Mouse (Mus musculus): ENCODE measurements around the gene Gm28305. TPM values are rescaled to one million over a fixed set of nuclear protein-coding genes. Genes with fewer than 3 reads are reported as not detected.

Gm28305 gene
- polyA plus RNA-seq, 1 experiment from 2014 or later: not detected

DNA sequence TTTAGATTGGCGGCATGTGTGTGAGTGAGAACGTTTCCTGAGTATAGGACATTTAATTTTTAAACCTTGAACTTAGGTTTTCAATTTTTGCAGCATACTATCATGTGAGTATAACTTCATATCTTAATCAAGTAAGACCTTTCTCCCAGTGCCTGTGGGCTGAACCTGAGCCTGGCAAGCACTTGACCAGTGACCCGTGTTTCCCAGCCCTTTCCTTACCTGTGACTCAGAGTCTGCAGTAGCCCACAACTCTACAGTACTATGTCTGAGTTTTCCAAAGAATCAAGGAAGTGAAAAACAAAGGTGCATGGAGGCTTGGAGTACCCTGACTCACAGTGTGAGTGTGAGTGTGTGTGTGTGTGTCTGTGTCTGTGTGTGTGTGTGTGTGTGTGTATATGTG lies 39.6 kb downstream of the Gm28305 start:
- 77% methylated on average over 3 of the region's 3 CpGs for WGBS
- ATAC-seq (ENCODE audit: low FRiP score, low TSS enrichment): no peak
- no peaks in the 10 kb centered on the region for H3K27me3 ChIP-seq (ENCODE audit: control insufficient read depth, insufficient read depth, low read length)
- H3K9me3 ChIP-seq (ENCODE audit: control insufficient read depth, low read length): no peaks in the 10 kb centered on the region
- H3K4me2 ChIP-seq (replicated peaks; ENCODE audit: low read depth, low read length): no peak overlapping the region
- no peak overlapping the region for H3K27ac ChIP-seq (ENCODE audit: low read depth, low read length)
- no peaks in the 10 kb centered on the region; the same call in 1 of the 2 replicates for H3K36me3 ChIP-seq (ENCODE audit: control insufficient read depth, insufficient read depth, low read length)
- H3K9ac ChIP-seq (ENCODE audit: low read depth, low read length): no peak overlapping the region
- no peak overlapping the region for H3K4me3 ChIP-seq (ENCODE audit: low read length)
- H3K4me1 ChIP-seq (ENCODE audit: control insufficient read depth, insufficient read depth, low read length): no peaks in the 10 kb centered on the region

DNA sequence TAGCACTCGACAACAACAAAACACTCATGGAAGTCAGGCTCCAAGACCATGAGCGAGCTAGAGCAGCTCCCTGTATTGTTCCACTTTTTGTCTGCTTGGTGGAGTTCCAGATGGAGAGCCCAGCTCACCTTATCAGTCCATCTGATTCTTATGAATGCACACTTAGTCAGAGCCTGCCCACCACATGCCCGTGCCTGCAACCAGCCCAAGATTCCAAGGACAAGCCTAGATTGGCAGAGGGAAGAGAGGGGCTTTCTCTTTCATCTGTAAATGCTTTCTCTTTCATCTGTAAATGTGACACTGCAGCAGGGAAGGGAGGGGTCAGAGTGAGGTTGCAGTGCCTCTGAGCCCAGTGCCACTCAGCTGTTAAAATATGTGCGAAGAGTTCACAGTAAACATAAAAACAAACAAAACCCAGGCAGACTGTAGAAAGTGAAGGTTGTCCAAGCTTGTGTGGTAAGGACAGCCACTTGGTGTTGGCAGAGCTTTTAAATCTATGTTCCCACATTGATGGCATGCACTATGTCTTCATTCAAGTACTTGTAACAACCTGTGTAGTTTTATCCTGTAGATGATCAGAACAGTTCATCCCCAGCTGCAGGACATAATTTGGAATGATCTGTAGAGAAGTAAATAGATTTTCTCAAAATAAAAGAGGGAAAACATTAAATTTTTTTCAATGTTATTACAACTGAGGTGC lies 45.4 kb downstream of the Gm28305 start:
- Histone ChIP-seq H3K4me1 (ENCODE audit: control insufficient read depth, insufficient read depth, low read length) (no peaks in the 10 kb centered on the region), H3K4me3 (ENCODE audit: low read length) (no peak overlapping the region), H3K9ac (ENCODE audit: low read depth, low read length) (no peak overlapping the region), H3K9me3 (ENCODE audit: control insufficient read depth, low read length) (no peaks in the 10 kb centered on the region), H3K36me3 (ENCODE audit: control insufficient read depth, insufficient read depth, low read length) (no peaks in the 10 kb centered on the region; the same call in 1 of the 2 replicates), H3K27me3 (ENCODE audit: control insufficient read depth, insufficient read depth, low read length) (no peaks in the 10 kb centered on the region), H3K27ac (ENCODE audit: low read depth, low read length) (no peak overlapping the region), H3K4me2 (replicated peaks; ENCODE audit: low read depth, low read length) (no peak overlapping the region)
- ATAC-seq (ENCODE audit: low FRiP score, low TSS enrichment): no peak
- WGBS: 60% methylated on average over 4 of the region's 4 CpGs

DNA sequence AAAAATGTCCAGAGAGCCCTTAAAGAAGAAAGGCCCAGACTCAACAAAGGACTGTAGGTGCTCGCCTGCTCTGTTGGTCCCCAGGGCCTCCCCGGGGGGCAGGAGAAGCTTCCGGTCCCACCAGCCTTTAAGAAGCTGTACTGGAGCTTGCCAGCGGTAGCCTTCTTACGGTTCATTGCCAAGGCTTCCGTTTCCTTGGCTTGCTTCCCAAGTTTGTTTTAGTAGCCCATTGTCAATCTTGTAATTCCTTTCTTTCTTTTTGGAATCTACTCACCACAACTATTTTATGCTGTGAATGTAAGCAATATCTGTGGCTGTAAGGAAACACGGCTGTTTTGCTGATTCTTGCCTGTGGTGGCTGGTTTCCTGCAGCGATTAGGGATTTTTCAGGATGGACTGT lies 48.1 kb downstream of the Gm28305 start:
- H3K27me3 ChIP-seq (ENCODE audit: control insufficient read depth, insufficient read depth, low read length): no peaks in the 10 kb centered on the region
- no peaks in the 10 kb centered on the region for H3K9me3 ChIP-seq (ENCODE audit: control insufficient read depth, low read length)
- H3K4me2 ChIP-seq (replicated peaks; ENCODE audit: low read depth, low read length): no peak overlapping the region
- no peak for ATAC-seq (ENCODE audit: low FRiP score, low TSS enrichment)
- H3K36me3 ChIP-seq (ENCODE audit: control insufficient read depth, insufficient read depth, low read length): no peaks in the 10 kb centered on the region
- 68% methylated on average over 8 of the region's 8 CpGs for WGBS
- no peaks in the 10 kb centered on the region for H3K4me1 ChIP-seq (ENCODE audit: control insufficient read depth, insufficient read depth, low read length)
- H3K27ac ChIP-seq (ENCODE audit: low read depth, low read length): no peak overlapping the region
- no peak overlapping the region for H3K4me3 ChIP-seq (ENCODE audit: low read length)
- no peak overlapping the region for H3K9ac ChIP-seq (ENCODE audit: low read depth, low read length)

DNA sequence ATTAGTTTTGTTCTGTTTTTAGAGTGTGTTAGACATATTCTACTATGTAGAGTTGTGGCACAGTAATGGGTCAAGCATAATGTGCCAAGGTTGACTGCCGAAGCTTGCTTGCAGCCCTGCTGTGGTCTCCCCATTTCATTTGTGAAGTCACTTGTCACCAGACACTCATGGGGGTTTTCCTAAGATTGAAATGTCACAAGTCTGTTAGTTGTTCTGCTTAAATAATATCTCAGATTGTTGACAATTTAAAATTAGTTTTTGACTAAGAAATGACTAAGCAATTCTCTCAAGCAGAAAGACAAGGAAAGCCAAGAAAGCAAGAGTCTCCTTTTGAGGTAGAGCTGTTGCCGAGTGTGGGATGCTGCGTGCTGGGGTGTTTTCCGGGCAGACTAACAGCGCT lies 52.5 kb downstream of the Gm28305 start:
- H3K4me3 ChIP-seq (ENCODE audit: low read length): no peak overlapping the region
- no peak overlapping the region for H3K4me2 ChIP-seq (replicated peaks; ENCODE audit: low read depth, low read length)
- H3K9me3 ChIP-seq (ENCODE audit: control insufficient read depth, low read length): no peaks in the 10 kb centered on the region
- no peaks in the 10 kb centered on the region for H3K36me3 ChIP-seq (ENCODE audit: control insufficient read depth, insufficient read depth, low read length)
- WGBS: 94% methylated on average over 5 of the region's 5 CpGs
- no peaks in the 10 kb centered on the region for H3K4me1 ChIP-seq (ENCODE audit: control insufficient read depth, insufficient read depth, low read length)
- no peak for ATAC-seq (ENCODE audit: low FRiP score, low TSS enrichment)
- no peaks in the 10 kb centered on the region for H3K27me3 ChIP-seq (ENCODE audit: control insufficient read depth, insufficient read depth, low read length)
- no peak overlapping the region for H3K27ac ChIP-seq (ENCODE audit: low read depth, low read length)
- no peak overlapping the region for H3K9ac ChIP-seq (ENCODE audit: low read depth, low read length)

DNA sequence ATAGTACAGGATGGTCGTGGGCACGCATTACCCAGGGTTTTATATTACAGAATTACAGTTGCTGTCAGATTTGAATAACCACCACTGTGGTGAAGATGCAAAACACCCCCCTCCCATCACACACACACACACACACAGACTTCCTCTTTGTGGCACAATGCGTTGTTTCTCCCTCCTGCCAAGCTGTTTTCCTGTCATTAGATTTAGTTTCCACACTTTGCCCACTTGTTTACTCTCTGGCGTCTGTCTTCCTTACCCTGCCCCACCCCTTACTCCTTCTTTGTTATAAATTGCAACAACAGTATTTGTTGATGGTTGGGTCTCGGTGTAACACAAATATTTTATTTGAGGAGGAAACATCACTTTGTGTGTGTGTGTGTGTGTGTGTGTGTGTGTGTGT lies 57.8 kb downstream of the Gm28305 start:
- H3K27me3 ChIP-seq (ENCODE audit: control insufficient read depth, insufficient read depth, low read length): no peaks in the 10 kb centered on the region
- H3K4me2 ChIP-seq (replicated peaks; ENCODE audit: low read depth, low read length): no peak overlapping the region
- H3K27ac ChIP-seq (ENCODE audit: low read depth, low read length): no peak overlapping the region
- H3K4me1 ChIP-seq (ENCODE audit: control insufficient read depth, insufficient read depth, low read length): peaks cover 3% of the 10 kb centered on the region; the same call in 1 of the 2 replicates
- no peak overlapping the region for H3K9ac ChIP-seq (ENCODE audit: low read depth, low read length)
- no peak for ATAC-seq (ENCODE audit: low FRiP score, low TSS enrichment)
- H3K9me3 ChIP-seq (ENCODE audit: control insufficient read depth, low read length): no peaks in the 10 kb centered on the region
- H3K36me3 ChIP-seq (ENCODE audit: control insufficient read depth, insufficient read depth, low read length): no peaks in the 10 kb centered on the region
- 64% methylated on average over 5 of the region's 5 CpGs for WGBS
- H3K4me3 ChIP-seq (ENCODE audit: low read length): no peak overlapping the region

DNA sequence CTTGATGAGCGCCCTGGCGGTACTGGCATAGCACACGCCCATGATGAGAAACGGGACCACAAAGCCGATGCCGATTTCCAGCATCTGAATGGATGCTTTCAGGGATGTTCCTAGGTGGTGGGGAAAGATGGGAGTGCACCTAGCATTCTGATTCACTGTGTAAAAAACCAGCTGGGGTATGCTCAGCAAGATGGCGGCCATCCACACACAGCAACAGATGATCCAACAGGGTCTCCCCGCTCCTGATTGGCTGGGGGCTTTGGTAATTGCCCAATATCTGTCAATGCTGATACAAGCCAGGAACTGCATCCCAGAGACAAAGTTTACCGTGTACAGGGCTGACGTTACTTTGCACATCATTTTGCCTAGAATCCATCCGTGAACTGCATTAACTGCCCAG lies 58.6 kb downstream of the Gm28305 start:
- Histone ChIP-seq H3K9ac (ENCODE audit: low read depth, low read length) (no peak overlapping the region), H3K4me3 (ENCODE audit: low read length) (no peak overlapping the region), H3K27me3 (ENCODE audit: control insufficient read depth, insufficient read depth, low read length) (no peaks in the 10 kb centered on the region), H3K9me3 (ENCODE audit: control insufficient read depth, low read length) (no peaks in the 10 kb centered on the region), H3K27ac (ENCODE audit: low read depth, low read length) (no peak overlapping the region), H3K4me1 (ENCODE audit: control insufficient read depth, insufficient read depth, low read length) (peaks cover 3% of the 10 kb centered on the region; the same call in 1 of the 2 replicates), H3K36me3 (ENCODE audit: control insufficient read depth, insufficient read depth, low read length) (no peaks in the 10 kb centered on the region), H3K4me2 (replicated peaks; ENCODE audit: low read depth, low read length) (no peak overlapping the region)
- ATAC-seq (ENCODE audit: low FRiP score, low TSS enrichment): no peak
- 95% methylated on average over 11 of the region's 11 CpGs for WGBS

DNA sequence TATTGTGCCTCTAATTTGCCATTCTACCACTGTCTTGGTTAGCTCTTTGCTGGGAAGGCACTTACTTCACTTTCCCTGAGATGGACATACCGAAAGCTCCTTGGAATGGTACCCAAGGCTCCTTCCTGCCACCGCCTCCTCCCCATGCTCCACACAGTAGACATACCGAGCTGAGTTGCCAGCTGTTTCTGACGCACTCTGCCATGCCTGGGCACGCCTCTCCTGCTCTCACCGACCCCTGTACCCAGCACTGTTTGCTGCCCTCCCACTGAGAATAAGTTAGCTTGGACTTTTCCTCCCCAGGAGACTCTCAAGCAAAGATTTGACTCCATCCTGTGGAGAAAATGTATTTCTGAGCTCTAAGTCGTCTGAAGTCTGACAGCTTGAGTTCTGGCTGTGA lies 60.4 kb downstream of the Gm28305 start:
- H3K4me1 ChIP-seq (ENCODE audit: control insufficient read depth, insufficient read depth, low read length): peaks cover 3% of the 10 kb centered on the region; the same call in 1 of the 2 replicates
- no peak overlapping the region for H3K9ac ChIP-seq (ENCODE audit: low read depth, low read length)
- no peak for ATAC-seq (ENCODE audit: low FRiP score, low TSS enrichment)
- H3K27ac ChIP-seq (ENCODE audit: low read depth, low read length): no peak overlapping the region
- no peaks in the 10 kb centered on the region for H3K9me3 ChIP-seq (ENCODE audit: control insufficient read depth, low read length)
- WGBS: 53% methylated on average over 7 of the region's 7 CpGs
- H3K4me3 ChIP-seq (ENCODE audit: low read length): no peak overlapping the region
- no peak overlapping the region for H3K4me2 ChIP-seq (replicated peaks; ENCODE audit: low read depth, low read length)
- H3K27me3 ChIP-seq (ENCODE audit: control insufficient read depth, insufficient read depth, low read length): no peaks in the 10 kb centered on the region
- no peaks in the 10 kb centered on the region for H3K36me3 ChIP-seq (ENCODE audit: control insufficient read depth, insufficient read depth, low read length)

DNA sequence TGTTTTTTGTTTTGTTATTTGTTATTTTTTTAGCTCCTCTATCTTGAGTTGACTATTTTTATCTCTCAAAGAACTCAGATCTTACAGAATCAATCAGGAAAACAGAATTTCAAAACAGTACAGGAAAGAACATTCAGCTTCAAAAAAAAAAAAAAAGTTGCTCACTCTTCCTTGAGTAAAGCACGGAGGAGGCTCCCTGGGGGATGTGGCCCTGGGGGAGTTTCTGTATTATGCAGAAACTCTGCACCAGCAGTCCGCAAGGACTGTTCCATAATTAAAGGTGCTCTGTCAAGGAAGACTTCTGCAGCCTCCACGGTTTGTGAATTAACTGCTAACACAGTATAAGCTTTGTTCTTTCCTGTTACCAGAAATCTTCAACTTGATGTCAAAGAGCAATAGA lies 61.0 kb downstream of the Gm28305 start:
- H3K4me1 ChIP-seq (ENCODE audit: control insufficient read depth, insufficient read depth, low read length): peaks cover 3% of the 10 kb centered on the region; the same call in 1 of the 2 replicates
- H3K9ac ChIP-seq (ENCODE audit: low read depth, low read length): no peak overlapping the region
- H3K36me3 ChIP-seq (ENCODE audit: control insufficient read depth, insufficient read depth, low read length): no peaks in the 10 kb centered on the region
- 0 out of 2 replicates have a peak, but pooled peaks have one; percentile 63 for ATAC-seq (ENCODE audit: low FRiP score, low TSS enrichment)
- H3K27ac ChIP-seq (ENCODE audit: low read depth, low read length): no peak overlapping the region
- 17% methylated on average over 3 of the region's 3 CpGs for whole genome bisulfite sequencing
- H3K4me2 ChIP-seq (replicated peaks; ENCODE audit: low read depth, low read length): no peak overlapping the region
- no peaks in the 10 kb centered on the region for H3K27me3 ChIP-seq (ENCODE audit: control insufficient read depth, insufficient read depth, low read length)
- H3K9me3 ChIP-seq (ENCODE audit: control insufficient read depth, low read length): no peaks in the 10 kb centered on the region
- H3K4me3 ChIP-seq (ENCODE audit: low read length): no peak overlapping the region

DNA sequence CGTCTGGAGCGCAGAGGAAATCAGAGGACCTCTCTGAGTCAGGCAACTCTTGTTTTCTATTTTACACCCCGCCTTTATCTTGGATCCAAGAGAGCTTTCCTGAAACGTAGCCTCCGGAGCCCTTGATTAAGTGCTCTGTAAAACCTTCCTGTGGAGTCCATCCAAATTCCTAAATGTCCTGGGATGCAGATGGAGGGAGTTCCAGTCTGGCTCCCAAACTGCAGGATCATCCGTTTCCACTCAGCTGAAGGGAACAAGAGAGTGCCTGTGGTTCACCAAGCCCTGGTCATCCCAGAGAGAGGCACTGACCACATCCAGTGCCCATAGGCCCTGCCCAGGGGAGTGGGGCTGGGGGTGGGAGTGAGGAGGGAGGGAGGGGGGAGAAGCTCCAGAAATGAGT lies 61.8 kb downstream of the Gm28305 start:
- no peaks in the 10 kb centered on the region for H3K36me3 ChIP-seq (ENCODE audit: control insufficient read depth, insufficient read depth, low read length)
- no peaks in the 10 kb centered on the region for H3K27me3 ChIP-seq (ENCODE audit: control insufficient read depth, insufficient read depth, low read length)
- no peak overlapping the region for H3K9ac ChIP-seq (ENCODE audit: low read depth, low read length)
- no peak overlapping the region for H3K4me3 ChIP-seq (ENCODE audit: low read length)
- peaks cover 3% of the 10 kb centered on the region; the same call in 1 of the 2 replicates for H3K4me1 ChIP-seq (ENCODE audit: control insufficient read depth, insufficient read depth, low read length)
- H3K4me2 ChIP-seq (replicated peaks; ENCODE audit: low read depth, low read length): no peak overlapping the region
- H3K27ac ChIP-seq (ENCODE audit: low read depth, low read length): no peak overlapping the region
- WGBS: 41% methylated on average over 6 of the region's 6 CpGs
- no peak for ATAC-seq (ENCODE audit: low FRiP score, low TSS enrichment)
- no peaks in the 10 kb centered on the region for H3K9me3 ChIP-seq (ENCODE audit: control insufficient read depth, low read length)
